Comparison of ENCODE assay signal across 8 mouse cellular contexts in the genomic region with DNA sequence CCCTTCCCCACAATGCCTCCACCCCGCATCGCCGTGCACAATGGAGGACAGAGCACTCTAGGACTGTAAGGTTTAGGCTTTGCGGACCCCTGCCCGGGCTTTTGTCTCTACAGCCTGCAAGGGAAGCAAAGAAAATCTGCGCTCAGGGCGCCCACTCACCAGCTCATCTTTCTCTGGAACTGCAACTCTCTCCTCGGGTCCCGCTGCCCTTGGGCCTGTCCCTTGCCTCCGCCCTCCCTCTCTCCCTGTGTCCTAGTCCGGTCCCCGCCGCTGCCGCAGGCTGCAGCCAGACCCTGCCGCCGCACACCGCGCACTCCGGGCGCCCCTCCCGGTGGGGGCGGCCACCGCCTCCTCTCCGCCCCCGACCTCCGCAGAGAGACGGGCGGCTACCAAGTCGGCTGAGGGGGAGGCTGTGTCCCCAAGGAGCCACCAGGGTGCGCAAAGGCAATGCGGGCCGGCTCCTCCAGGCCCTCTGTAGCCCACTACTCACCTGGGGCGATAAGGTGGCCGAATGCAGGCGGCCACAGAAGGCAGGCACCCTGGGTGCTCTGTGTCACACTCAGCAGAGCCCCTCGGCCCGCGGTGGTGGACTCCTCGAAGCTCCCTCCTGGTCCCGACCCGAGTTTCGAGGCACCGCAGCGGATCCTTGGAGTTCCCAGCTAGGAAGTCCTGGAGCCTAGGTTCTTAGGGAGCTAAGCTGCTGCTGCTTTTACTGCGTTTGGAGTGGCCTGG.
DNase-seq lines count a peak whose midpoint lies in the region; ATAC-seq and TF ChIP-seq lines count a peak whose summit lies in the region.

No protein-coding gene starts in this region.

- H3K4me2 ChIP-seq in hindbrain, postnatal 0 days (ENCODE audit: low read depth, low read length), result peak overlapping the region; percentile 97

- H3K9ac ChIP-seq in hindbrain, postnatal 0 days (replicated peaks; ENCODE audit: low read length), result peak overlapping the region; percentile 58

- H3K4me1 ChIP-seq in hindbrain, postnatal 0 days (ENCODE audit: insufficient read depth, low read length), result 0 out of 2 replicates have a peak, but pooled peaks cover 5% of the 10 kb centered on the region

- peak; percentile 54 for ATAC-seq in activated CD4-positive, CD25-positive, alpha-beta regulatory T cell, adult 4 months
- peak; percentile 91 for ATAC-seq in common myeloid progenitor, adult 5-6 weeks (replicated peaks; ENCODE audit: low read depth, poor library complexity, severe bottlenecking)
- ATAC-seq in hindbrain, postnatal 0 days, result peak; percentile 95

- H3K27ac ChIP-seq in hindbrain, postnatal 0 days, result peak overlapping the region; percentile 52

- peak; percentile 80 for DNase-seq in gastrocnemius, postnatal 10 days
- DNase-seq in hindbrain, postnatal 0 days (ENCODE audit: low spot score), result peak; percentile 76
- peak; percentile 49 to 50 for DNase-seq in left cerebral cortex, adult 18-20 months (ENCODE audit: low spot score in 2 of 2)
- peak; percentile 90 for DNase-seq in lung, postnatal 36 days
- DNase-seq in right cerebral cortex, adult 18-20 months, result peak; percentile 55
- DNase-seq in urinary bladder, postnatal 36 days (ENCODE audit: low spot score in 2 of 2), result peak; percentile 79 to 82

- H3K4me3 ChIP-seq in hindbrain, postnatal 0 days (ENCODE audit: low read length), result peak overlapping the region; percentile 70

- no peaks in the 10 kb centered on the region for H3K9me3 ChIP-seq in hindbrain, postnatal 0 days (ENCODE audit: low read length)

- no peaks in the 10 kb centered on the region for H3K27me3 ChIP-seq in hindbrain, postnatal 0 days (ENCODE audit: insufficient read depth, low read length)

- WGBS in hindbrain, postnatal 0 days, result under 1% methylated on average over 40 of the region's 45 CpGs

- H3K36me3 ChIP-seq in hindbrain, postnatal 0 days (ENCODE audit: insufficient read depth, low read length), result no peaks in the 10 kb centered on the region

- TF ChIP-seq CTCF in hindbrain, postnatal 0 days (IDR thresholded peaks at IDR 0.05; ENCODE audit: low read depth), result peak; percentile 56

Comparison
In these comparisons a context has a peak if more than half of its experiments do, and no peak if none do; other contexts are left out.
1. Peak in every context shown above with its lines: DNase-seq, ATAC-seq, H3K4me3 ChIP-seq and H3K27ac ChIP-seq.